8 mouse cellular contexts compared by ENCODE assay signal in genomic region chr15:79025687-79026308, GRCm38 (mm10). TPM values are rescaled to one million over a fixed set of nuclear protein-coding genes. Genes with fewer than 3 reads are reported as not detected.
DNase-seq lines count a peak whose midpoint lies in the region; ATAC-seq lines count a peak whose summit lies in the region.

No protein-coding gene starts in this region.

- no peak overlapping the region for H3K27ac ChIP-seq in embryonic facial prominence, embryonic 11.5 days (replicated peaks; ENCODE audit: low read depth, low read length)
- peak overlapping the region; percentile 59 for H3K27ac ChIP-seq in intestine, embryonic 15.5 days
- peak overlapping the region; percentile 60 for H3K27ac ChIP-seq in liver, embryonic 16.5 days (ENCODE audit: low read length)

- no peaks in the 10 kb centered on the region for H3K9me3 ChIP-seq in embryonic facial prominence, embryonic 11.5 days (replicated peaks; ENCODE audit: control insufficient read depth, low read length)
- H3K9me3 ChIP-seq in intestine, embryonic 15.5 days = no peaks in the 10 kb centered on the region
- no peaks in the 10 kb centered on the region for H3K9me3 ChIP-seq in liver, embryonic 16.5 days (replicated peaks; ENCODE audit: control insufficient read depth, low read length)

- 0 out of 2 replicates have a peak overlapping the region, but pooled peaks have one; percentile 41 for H3K9ac ChIP-seq in embryonic facial prominence, embryonic 11.5 days (replicated peaks; ENCODE audit: low read length)
- peak overlapping the region; percentile 34 for H3K9ac ChIP-seq in intestine, embryonic 15.5 days
- H3K9ac ChIP-seq in liver, embryonic 16.5 days (ENCODE audit: low read depth, low read length) = no peak overlapping the region

- peak overlapping the region; percentile 21; the same call in 1 of the 2 replicates for H3K4me2 ChIP-seq in embryonic facial prominence, embryonic 11.5 days (ENCODE audit: low read depth, low read length)
- peak overlapping the region; percentile 85 for H3K4me2 ChIP-seq in intestine, embryonic 15.5 days (replicated peaks)
- H3K4me2 ChIP-seq in liver, embryonic 16.5 days (ENCODE audit: low read depth, low read length) = peak overlapping the region; percentile 30

- 10% methylated on average over 15 of the region's 18 CpGs for WGBS in embryonic facial prominence, embryonic 11.5 days
- 14% methylated on average over 16 of the region's 18 CpGs for WGBS in intestine, embryonic 15.5 days
- 25% methylated on average over 17 of the region's 18 CpGs for WGBS in liver, embryonic 16.5 days (ENCODE audit: insufficient replicate concordance)

- no peak for ATAC-seq in embryonic facial prominence, embryonic 11.5 days (replicated peaks; ENCODE audit: insufficient number of reproducible peaks, low FRiP score, low TSS enrichment, low read depth)
- ATAC-seq in intestine, embryonic 15.5 days = no peak
- no peak for ATAC-seq in liver, embryonic 16.5 days (ENCODE audit: low read depth)
- ATAC-seq in erythroid progenitor cell, adult 5-6 weeks (replicated peaks; ENCODE audit: low FRiP score, poor library complexity, severe bottlenecking) = no peak

- H3K36me3 ChIP-seq in embryonic facial prominence, embryonic 11.5 days (replicated peaks; ENCODE audit: control insufficient read depth, insufficient read depth, low read depth, low read length) = no peaks in the 10 kb centered on the region
- no peaks in the 10 kb centered on the region for H3K36me3 ChIP-seq in intestine, embryonic 15.5 days
- H3K36me3 ChIP-seq in liver, embryonic 16.5 days (ENCODE audit: control insufficient read depth, insufficient read depth) = no peaks in the 10 kb centered on the region

- H3K4me3 ChIP-seq in embryonic facial prominence, embryonic 11.5 days (ENCODE audit: low read depth, low read length) = no peak overlapping the region
- no peak overlapping the region for H3K4me3 ChIP-seq in intestine, embryonic 15.5 days (replicated peaks)
- H3K4me3 ChIP-seq in liver, embryonic 16.5 days (ENCODE audit: low read depth, low read length) = no peak overlapping the region

- DNase-seq in embryo, embryonic 10.5 days (ENCODE audit: low spot score) = peak; percentile 47
- DNase-seq in embryo, embryonic 9.5 days (ENCODE audit: extremely low spot score) = no peak
- peak; percentile 37 for DNase-seq in embryonic facial prominence, embryonic 11.5 days (ENCODE audit: low spot score)
- no peak for DNase-seq in adrenal gland, postnatal 25 days
- no peak for DNase-seq in spleen, adult 18-20 months

- peaks cover 2% of the 10 kb centered on the region; the same call in 1 of the 2 replicates for H3K4me1 ChIP-seq in embryonic facial prominence, embryonic 11.5 days (ENCODE audit: control insufficient read depth, insufficient read depth, low read length)
- H3K4me1 ChIP-seq in intestine, embryonic 15.5 days (replicated peaks) = peaks cover 34% of the 10 kb centered on the region
- H3K4me1 ChIP-seq in liver, embryonic 16.5 days (ENCODE audit: control insufficient read depth, low read depth, low read length) = peaks cover 16% of the 10 kb centered on the region

- no peaks in the 10 kb centered on the region for H3K27me3 ChIP-seq in embryonic facial prominence, embryonic 11.5 days (ENCODE audit: control insufficient read depth, insufficient read depth, low read length)
- no peaks in the 10 kb centered on the region for H3K27me3 ChIP-seq in intestine, embryonic 15.5 days (replicated peaks)
- H3K27me3 ChIP-seq in liver, embryonic 16.5 days (ENCODE audit: control insufficient read depth, insufficient read depth, low read depth, low read length) = peaks cover 60% of the 10 kb centered on the region

RNA-seq across cellular contexts. Expression of gene H1f0, which starts 2.5 kb away (rescaled TPM):
- 315 and 326 TPM in 2 replicates for polyA plus RNA-seq in embryonic facial prominence, embryonic 11.5 days (2014; fragmentation: Nextera tagmentation; extraction: Ambion mirVana)
- 441 and 523 TPM in 2 replicates for polyA plus RNA-seq in intestine, embryonic 15.5 days (2015; fragmentation: Nextera tagmentation; extraction: Ambion mirVana)
- 134 and 136 TPM in 2 replicates for polyA plus RNA-seq in liver, embryonic 16.5 days (2015; fragmentation: Nextera tagmentation; extraction: Ambion mirVana)
- total RNA-seq in adrenal gland, postnatal 25 days (2021) = 159 and 217 TPM in 2 replicates
- 13.7 and 21.4 TPM in 2 replicates for total RNA-seq in erythroid progenitor cell, adult 5-6 weeks (2015; ENCODE audit: low replicate concordance)
- 16.7 and 19.7 TPM in 2 replicates for total RNA-seq in erythroid progenitor cell, adult 5-6 weeks (2017; ENCODE audit: low replicate concordance)

RNA-seq across cellular contexts. Expression of gene Galr3, which starts 15.9 kb away (rescaled TPM):
- 0.18 TPM in 1 of 2 replicates, not detected in the other for polyA plus RNA-seq in embryonic facial prominence, embryonic 11.5 days (2014; fragmentation: Nextera tagmentation; extraction: Ambion mirVana)
- polyA plus RNA-seq in intestine, embryonic 15.5 days (2015; fragmentation: Nextera tagmentation; extraction: Ambion mirVana) = 1.6 and 1.8 TPM in 2 replicates
- polyA plus RNA-seq in liver, embryonic 16.5 days (2015; fragmentation: Nextera tagmentation; extraction: Ambion mirVana) = 0.20 TPM in 1 of 2 replicates, not detected in the other
- total RNA-seq in adrenal gland, postnatal 25 days (2021) = 0.39 TPM in 1 of 2 replicates, not detected in the other
- total RNA-seq in erythroid progenitor cell, adult 5-6 weeks (2015; ENCODE audit: low replicate concordance) = not detected in 2 replicates
- total RNA-seq in erythroid progenitor cell, adult 5-6 weeks (2017; ENCODE audit: low replicate concordance) = not detected in 2 replicates

RNA-seq across cellular contexts. Expression of gene Ankrd54, which starts 36.9 kb away (rescaled TPM):
- polyA plus RNA-seq in embryonic facial prominence, embryonic 11.5 days (2014; fragmentation: Nextera tagmentation; extraction: Ambion mirVana) = 42.8 and 56.2 TPM in 2 replicates
- 53.5 and 56.2 TPM in 2 replicates for polyA plus RNA-seq in intestine, embryonic 15.5 days (2015; fragmentation: Nextera tagmentation; extraction: Ambion mirVana)
- polyA plus RNA-seq in liver, embryonic 16.5 days (2015; fragmentation: Nextera tagmentation; extraction: Ambion mirVana) = 36.7 and 40.9 TPM in 2 replicates
- 20.4 and 27.4 TPM in 2 replicates for total RNA-seq in adrenal gland, postnatal 25 days (2021)
- 64.9 and 75.0 TPM in 2 replicates for total RNA-seq in erythroid progenitor cell, adult 5-6 weeks (2015; ENCODE audit: low replicate concordance)
- 37.3 and 66.5 TPM in 2 replicates for total RNA-seq in erythroid progenitor cell, adult 5-6 weeks (2017; ENCODE audit: low replicate concordance)

RNA-seq across cellular contexts. Expression of gene Eif3l, which starts 49.2 kb away (rescaled TPM):
- 286 and 292 TPM in 2 replicates for polyA plus RNA-seq in embryonic facial prominence, embryonic 11.5 days (2014; fragmentation: Nextera tagmentation; extraction: Ambion mirVana)
- 229 and 241 TPM in 2 replicates for polyA plus RNA-seq in intestine, embryonic 15.5 days (2015; fragmentation: Nextera tagmentation; extraction: Ambion mirVana)
- 107 and 109 TPM in 2 replicates for polyA plus RNA-seq in liver, embryonic 16.5 days (2015; fragmentation: Nextera tagmentation; extraction: Ambion mirVana)
- 150 and 151 TPM in 2 replicates for total RNA-seq in adrenal gland, postnatal 25 days (2021)
- 50.1 and 69.2 TPM in 2 replicates for total RNA-seq in erythroid progenitor cell, adult 5-6 weeks (2015; ENCODE audit: low replicate concordance)
- 47.1 and 47.9 TPM in 2 replicates for total RNA-seq in erythroid progenitor cell, adult 5-6 weeks (2017; ENCODE audit: low replicate concordance)

Comparison
In these comparisons a context has a peak if more than half of its experiments do, and no peak if none do; other contexts are left out.
1. DNase-seq: peak in embryo, embryonic 10.5 days (single experiment) and embryonic facial prominence, embryonic 11.5 days (single experiment); none in embryo, embryonic 9.5 days (single experiment), adrenal gland, postnatal 25 days (single experiment) and spleen, adult 18-20 months (0 of 2).
2. H3K4me2 ChIP-seq: peak in every context shown above with its lines; median percentile 85 in intestine, embryonic 15.5 days; 30 in liver, embryonic 16.5 days; 21 in embryonic facial prominence, embryonic 11.5 days.